Mouse (Mus musculus): ENCODE results near the gene Chd3. TPM values are rescaled to one million over a fixed set of nuclear protein-coding genes. Genes with fewer than 3 reads are reported as not detected.

Gene Chd3
- total and polyA plus RNA-seq, 3 experiments, result 71.0 to 183 (median 120) TPM

DNA sequence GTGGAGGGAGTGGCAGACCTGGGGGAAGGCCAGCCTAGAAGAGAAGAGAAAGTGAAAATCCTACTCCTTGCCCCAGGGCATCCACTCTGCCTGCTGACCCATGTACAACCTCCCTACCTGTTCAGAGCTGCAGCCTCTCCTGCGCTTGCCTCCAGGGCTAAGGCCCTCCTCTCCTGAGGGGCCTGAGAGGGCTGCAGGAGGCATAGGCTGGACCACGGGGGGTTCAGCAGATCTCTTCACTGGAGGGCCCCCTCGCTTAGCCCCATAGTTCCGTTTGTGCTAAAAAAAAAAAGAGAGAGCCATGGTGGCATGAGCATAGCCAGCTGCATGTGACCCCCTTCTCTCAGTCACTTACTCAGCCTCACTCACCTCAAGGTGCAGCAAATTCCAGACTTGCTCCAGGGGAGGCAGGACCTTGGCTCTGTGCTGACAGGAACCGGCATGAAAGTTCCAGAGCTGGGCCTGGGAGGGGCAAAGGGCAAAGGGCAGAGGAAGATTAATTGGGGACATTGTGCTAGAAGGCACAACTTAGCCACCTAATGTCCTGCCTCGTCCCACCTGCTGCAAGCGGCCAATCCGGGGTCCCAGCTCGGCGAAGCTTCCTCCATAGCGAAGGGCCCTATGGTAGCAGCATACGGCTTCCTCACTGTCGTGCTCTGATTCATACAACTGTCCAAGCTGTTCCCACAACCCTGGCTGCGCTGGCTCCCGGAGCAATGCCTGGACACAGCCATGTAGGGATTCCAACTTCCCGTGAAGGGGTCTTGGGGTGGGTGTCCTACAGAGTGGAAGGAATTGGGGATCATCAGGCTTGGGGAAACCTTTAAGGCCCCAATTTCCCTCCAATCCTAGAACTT lies 37.9 kb upstream of the Chd3 start:
- DNase-seq (ENCODE audit: low spot score), result no peak
- peaks cover 66% of the 10 kb centered on the region for H3K4me1 ChIP-seq (ENCODE audit: insufficient read depth, low read depth, low read length)

DNA sequence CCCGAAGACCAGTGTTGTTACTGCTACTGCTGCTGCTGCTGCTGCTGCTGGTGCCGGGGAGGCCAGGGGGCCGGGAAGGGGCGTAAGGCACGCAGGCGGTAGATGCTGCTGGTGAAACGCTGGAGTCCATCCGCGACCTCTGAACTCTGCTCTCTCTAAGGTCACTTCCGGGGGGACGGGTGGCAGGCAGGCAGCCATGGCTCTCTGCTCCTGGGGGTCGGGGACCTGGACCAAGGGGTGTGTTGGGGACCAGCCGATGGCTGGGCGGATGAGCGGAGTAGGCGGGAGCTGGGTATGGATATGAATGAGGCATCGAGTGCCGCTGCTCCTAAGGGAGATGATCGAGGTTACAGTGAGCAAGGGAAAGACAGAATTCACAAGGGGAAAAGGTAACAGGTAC lies 37.1 kb upstream of the Chd3 start:
- ATAC-seq (ENCODE audit: extremely low read depth, insufficient number of reproducible peaks, low FRiP score, poor library complexity, severe bottlenecking), result no peak
- peaks cover 3% of the 10 kb centered on the region; the same call in 1 of the 2 replicates for H3K9me3 ChIP-seq (replicated peaks)
- DNase-seq (ENCODE audit: low spot score), result no peak
- H3K27me3 ChIP-seq (ENCODE audit: insufficient read depth, low read length), result no peaks in the 10 kb centered on the region
- no peak overlapping the region for H3K4me3 ChIP-seq (ENCODE audit: low read depth, low read length)
- TF ChIP-seq POLR2AphosphoS5 (IDR thresholded peaks at IDR 0.05; ENCODE audit: insufficient replicate concordance, low read depth, low read length) (no peak), TAL1 (conservative IDR thresholded peaks at IDR 0.05; ENCODE audit: low read depth, low read length) (no peak), GATA1 (IDR thresholded peaks at IDR 0.05; ENCODE audit: borderline replicate concordance, low read length) (no peak), GATA2 (IDR thresholded peaks at IDR 0.05; ENCODE audit: borderline replicate concordance, low read depth, low read length) (no peak), CTCF (IDR thresholded peaks at IDR 0.05; ENCODE audit: low read depth, low read length) (no peak)
- peaks cover 72% of the 10 kb centered on the region for H3K36me3 ChIP-seq (replicated peaks)
- peaks cover 70% of the 10 kb centered on the region for H3K4me1 ChIP-seq (ENCODE audit: insufficient read depth, low read depth, low read length)

More for the DNA sequence above, 37.9 kb upstream of the Chd3 start:
- ATAC-seq (ENCODE audit: extremely low read depth, insufficient number of reproducible peaks, low FRiP score, poor library complexity, severe bottlenecking), result no peak
- H3K36me3 ChIP-seq (replicated peaks), result peaks cover 71% of the 10 kb centered on the region
- TF ChIP-seq GATA1 (IDR thresholded peaks at IDR 0.05; ENCODE audit: borderline replicate concordance, low read length) (no peak), TAL1 (conservative IDR thresholded peaks at IDR 0.05; ENCODE audit: low read depth, low read length) (no peak), GATA2 (IDR thresholded peaks at IDR 0.05; ENCODE audit: borderline replicate concordance, low read depth, low read length) (no peak), CTCF (IDR thresholded peaks at IDR 0.05; ENCODE audit: low read depth, low read length) (no peak), POLR2AphosphoS5 (IDR thresholded peaks at IDR 0.05; ENCODE audit: insufficient replicate concordance, low read depth, low read length) (no peak)
- H3K4me3 ChIP-seq (ENCODE audit: low read depth, low read length), result no peak overlapping the region; the same call in 1 of the 2 replicates
- no peaks in the 10 kb centered on the region for H3K9me3 ChIP-seq (replicated peaks)
- no peaks in the 10 kb centered on the region for H3K27me3 ChIP-seq (ENCODE audit: insufficient read depth, low read length)

DNA sequence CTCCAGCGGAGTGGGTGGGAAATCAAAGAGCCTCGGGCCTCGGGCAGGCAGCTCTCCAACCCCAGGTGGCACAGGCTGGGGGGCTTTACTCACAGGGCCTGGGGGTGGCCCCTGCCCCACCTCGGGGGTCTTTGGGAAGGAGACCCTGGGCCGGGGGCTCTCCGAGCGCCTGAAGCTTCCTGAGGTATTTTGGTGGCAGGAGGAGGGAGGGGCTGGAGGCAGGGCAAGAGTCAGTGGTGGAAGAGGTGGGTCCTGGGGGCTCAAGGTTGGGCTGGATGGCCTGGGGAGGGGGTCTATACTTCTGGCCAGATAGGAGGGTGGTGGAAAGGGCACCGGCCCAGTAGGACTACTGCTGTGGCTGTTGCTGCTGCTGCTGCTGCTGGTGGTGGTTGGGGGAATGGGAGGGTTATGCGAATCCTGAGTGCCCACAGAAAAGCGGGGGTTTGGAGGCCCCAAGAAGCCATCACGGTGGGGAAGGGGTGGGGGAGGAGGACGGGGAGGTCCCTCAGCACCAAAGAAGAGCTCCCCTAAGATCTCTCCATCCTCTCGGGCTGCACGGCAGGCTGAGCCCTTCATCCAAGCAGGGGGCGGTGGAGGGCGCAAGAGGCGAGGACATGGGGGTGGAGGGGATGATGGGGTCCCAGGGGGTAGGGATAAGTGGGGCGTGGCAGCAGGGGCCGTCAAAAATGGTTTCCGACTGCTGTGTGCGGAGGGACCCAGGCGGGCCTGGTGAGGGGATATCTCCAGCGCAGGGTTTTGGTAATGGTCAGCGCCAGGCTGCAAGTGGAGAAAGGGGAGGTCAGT lies 36.4 kb upstream of the Chd3 start:
- Histone ChIP-seq H3K27me3 (ENCODE audit: insufficient read depth, low read length) (no peaks in the 10 kb centered on the region), H3K36me3 (replicated peaks) (peaks cover 78% of the 10 kb centered on the region), H3K9me3 (replicated peaks) (peaks cover 5% of the 10 kb centered on the region; the same call in 1 of the 2 replicates), H3K4me1 (ENCODE audit: insufficient read depth, low read depth, low read length) (peaks cover 72% of the 10 kb centered on the region), H3K4me3 (ENCODE audit: low read depth, low read length) (no peak overlapping the region)
- DNase-seq (ENCODE audit: low spot score), result no peak
- no peak for TF ChIP-seq POLR2AphosphoS5 (IDR thresholded peaks at IDR 0.05; ENCODE audit: insufficient replicate concordance, low read depth, low read length)
- TF ChIP-seq GATA2 (IDR thresholded peaks at IDR 0.05; ENCODE audit: borderline replicate concordance, low read depth, low read length), result no peak
- TF ChIP-seq TAL1 (conservative IDR thresholded peaks at IDR 0.05; ENCODE audit: low read depth, low read length), result no peak
- TF ChIP-seq GATA1 (IDR thresholded peaks at IDR 0.05; ENCODE audit: borderline replicate concordance, low read length), result no peak
- no peak for TF ChIP-seq CTCF (IDR thresholded peaks at IDR 0.05; ENCODE audit: low read depth, low read length)
- no peak for ATAC-seq (ENCODE audit: extremely low read depth, insufficient number of reproducible peaks, low FRiP score, poor library complexity, severe bottlenecking)

DNA sequence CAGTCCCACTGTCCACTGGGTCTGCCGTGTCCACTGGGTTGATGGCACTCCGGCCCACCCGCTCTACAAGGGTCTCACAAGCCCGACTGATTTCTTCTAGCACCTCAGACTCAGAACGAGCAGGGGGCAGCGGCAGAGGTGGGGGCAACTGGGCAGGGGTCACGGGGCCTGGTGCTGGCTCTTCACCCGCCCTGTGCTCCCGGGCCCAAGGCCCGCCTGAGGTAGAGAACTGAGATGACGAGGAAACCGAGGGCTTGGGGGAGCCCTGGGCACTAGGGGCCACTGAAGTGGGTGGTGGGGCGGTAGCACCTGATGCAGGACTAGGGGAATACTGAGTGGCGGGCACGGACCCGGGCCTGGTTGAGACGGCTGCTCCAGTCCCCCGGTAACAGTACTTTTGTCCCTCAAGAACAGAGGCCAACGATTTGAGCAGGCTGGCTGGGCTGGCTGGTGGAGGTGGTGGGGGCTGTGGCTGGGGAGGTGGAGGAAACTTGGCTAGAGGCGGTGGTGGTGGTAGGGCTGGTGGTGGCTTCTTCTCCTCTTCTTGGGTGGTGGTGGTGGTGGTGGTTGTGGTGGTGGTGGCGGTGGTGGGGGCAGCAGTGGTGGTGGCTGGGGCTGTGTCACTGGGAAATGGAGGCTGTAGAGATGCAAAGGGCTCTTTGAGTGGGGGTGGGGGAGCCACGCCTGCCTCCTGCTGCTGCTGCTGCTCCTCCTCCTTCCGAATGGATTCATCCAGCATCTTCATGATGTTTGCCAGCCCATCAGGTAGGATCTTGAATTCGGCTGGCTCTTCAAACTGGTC lies 35.6 kb upstream of the Chd3 start:
- Histone ChIP-seq H3K4me3 (ENCODE audit: low read depth, low read length) (no peak overlapping the region; the same call in 1 of the 2 replicates), H3K4me1 (ENCODE audit: insufficient read depth, low read depth, low read length) (peaks cover 70% of the 10 kb centered on the region), H3K36me3 (replicated peaks) (peaks cover 86% of the 10 kb centered on the region), H3K9me3 (replicated peaks) (peaks cover 7% of the 10 kb centered on the region), H3K27me3 (ENCODE audit: insufficient read depth, low read length) (no peaks in the 10 kb centered on the region)
- ATAC-seq (ENCODE audit: extremely low read depth, insufficient number of reproducible peaks, low FRiP score, poor library complexity, severe bottlenecking) (no peak), DNase-seq (ENCODE audit: low spot score) (no peak)
- TF ChIP-seq TAL1 (conservative IDR thresholded peaks at IDR 0.05; ENCODE audit: low read depth, low read length), result no peak
- TF ChIP-seq CTCF (IDR thresholded peaks at IDR 0.05; ENCODE audit: low read depth, low read length), result no peak
- no peak for TF ChIP-seq GATA1 (IDR thresholded peaks at IDR 0.05; ENCODE audit: borderline replicate concordance, low read length)
- TF ChIP-seq POLR2AphosphoS5 (IDR thresholded peaks at IDR 0.05; ENCODE audit: insufficient replicate concordance, low read depth, low read length), result no peak
- TF ChIP-seq GATA2 (IDR thresholded peaks at IDR 0.05; ENCODE audit: borderline replicate concordance, low read depth, low read length), result no peak

DNA sequence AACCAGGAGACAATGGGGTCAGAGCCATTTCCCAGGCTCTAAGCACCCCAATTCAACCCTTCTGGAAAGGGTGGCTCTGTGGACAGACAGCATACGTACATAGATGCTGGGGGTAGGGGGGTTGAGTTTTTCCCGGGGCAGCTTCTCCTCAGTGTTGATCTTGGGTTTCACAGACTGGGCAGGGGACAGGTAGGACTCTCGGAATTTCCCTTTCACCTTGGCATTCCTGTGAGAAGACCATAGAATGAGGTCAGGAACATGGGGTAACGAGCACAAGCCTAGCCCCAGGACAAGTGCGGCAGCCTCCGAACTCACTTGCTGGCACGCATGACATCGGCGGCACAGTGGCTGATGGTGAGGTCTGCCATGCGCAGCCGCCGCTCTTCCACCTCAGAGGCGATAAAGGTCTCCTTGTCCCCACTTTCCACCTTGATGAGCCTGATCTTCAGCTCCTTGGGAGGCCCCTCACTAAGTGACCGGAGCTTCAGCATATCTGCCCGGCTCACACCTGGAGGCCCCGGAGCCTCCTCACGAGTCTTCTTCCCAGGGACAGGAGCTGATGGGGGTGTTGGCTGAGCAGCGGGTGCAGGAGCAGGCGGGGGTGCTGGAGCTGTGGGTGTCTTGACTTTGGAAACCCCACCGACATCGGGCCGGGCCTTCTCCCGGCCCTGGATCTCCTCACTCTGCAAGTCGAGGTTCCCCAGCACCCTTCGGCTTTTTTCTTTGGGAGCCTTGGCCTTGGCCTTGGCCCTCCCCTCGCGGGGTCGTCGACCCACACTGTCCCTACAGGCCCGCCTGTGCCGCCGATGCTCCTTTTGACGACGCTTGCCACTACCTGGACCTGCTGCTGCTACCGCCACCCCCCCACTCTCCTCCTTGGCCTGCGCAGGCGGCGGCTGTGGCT lies 34.7 kb upstream of the Chd3 start:
- DNase-seq (ENCODE audit: low spot score) (no peak), ATAC-seq (ENCODE audit: extremely low read depth, insufficient number of reproducible peaks, low FRiP score, poor library complexity, severe bottlenecking) (no peak)
- Histone ChIP-seq H3K36me3 (replicated peaks) (peaks cover 93% of the 10 kb centered on the region), H3K4me3 (ENCODE audit: low read depth, low read length) (no peak overlapping the region), H3K9me3 (replicated peaks) (peaks cover 8% of the 10 kb centered on the region), H3K4me1 (ENCODE audit: insufficient read depth, low read depth, low read length) (peaks cover 65% of the 10 kb centered on the region), H3K27me3 (ENCODE audit: insufficient read depth, low read length) (no peaks in the 10 kb centered on the region)
- no peak for TF ChIP-seq GATA1 (IDR thresholded peaks at IDR 0.05; ENCODE audit: borderline replicate concordance, low read length)
- no peak for TF ChIP-seq CTCF (IDR thresholded peaks at IDR 0.05; ENCODE audit: low read depth, low read length)
- TF ChIP-seq GATA2 (IDR thresholded peaks at IDR 0.05; ENCODE audit: borderline replicate concordance, low read depth, low read length), result no peak
- no peak for TF ChIP-seq POLR2AphosphoS5 (IDR thresholded peaks at IDR 0.05; ENCODE audit: insufficient replicate concordance, low read depth, low read length)
- TF ChIP-seq TAL1 (conservative IDR thresholded peaks at IDR 0.05; ENCODE audit: low read depth, low read length), result no peak
